Mouse (Mus musculus) embryonic facial prominence, embryonic 12.5 days (tissue): Measurements from ENCODE around the gene Chst15. TPM values are rescaled to one million over a fixed set of nuclear protein-coding genes. Genes with fewer than 3 reads are reported as not detected.

Experiments
- ATAC-seq: fragments of 200-750 bp; cut with Nextera tagmentation; 2 replicates; pipeline ENCODE4 v1.8.0; 2017; ENCODE audit not compliant: insufficient number of reproducible peaks, insufficient read depth, low FRiP score, low TSS enrichment
- H3K27ac ChIP-seq: fragments of 300-500 bp; sonication (generic); 2 replicates; pipeline ENCODE4 v1.5.1; 2016; ENCODE audit warnings: mild to moderate bottlenecking
- H3K27me3 ChIP-seq: fragments of 300-500 bp; sonication (generic); 2 replicates; pipeline ENCODE4 v1.6.1; 2016; ENCODE audit warnings: mild to moderate bottlenecking, moderate library complexity
- H3K36me3 ChIP-seq: fragments of 300-500 bp; sonication (generic); 2 replicates; pipeline ENCODE4 v1.6.1; 2016; ENCODE audit warnings: mild to moderate bottlenecking
- H3K4me1 ChIP-seq: fragments of 300-500 bp; sonication (generic); 2 replicates; pipeline ENCODE4 v1.6.1; 2016
- H3K4me2 ChIP-seq: fragments of 300-500 bp; sonication (generic); replicated peaks from 2 replicates; pipeline ENCODE4 v1.6.1; 2016; ENCODE audit warnings: mild to moderate bottlenecking, moderate library complexity
- H3K4me3 ChIP-seq: fragments of 300-500 bp; sonication (generic); 2 replicates; pipeline ENCODE4 v1.5.1; 2016; ENCODE audit warnings: mild to moderate bottlenecking
- H3K9ac ChIP-seq: fragments of 300-500 bp; sonication (generic); 2 replicates; pipeline ENCODE4 v1.6.1; 2016; ENCODE audit warnings: mild to moderate bottlenecking, moderate library complexity
- H3K9me3 ChIP-seq: fragments of 300-500 bp; sonication (generic); 2 replicates; pipeline ENCODE4 v1.6.1; 2016; ENCODE audit warnings: mild to moderate bottlenecking, moderate library complexity
- WGBS: fragments of 180-500 bp; shearing (Covaris S2); methylation state at CpG from one replicate; pipeline ENCODE4 v1.1.7; 2016; 5-methylcytosine and 5-hydroxymethylcytosine counted together
- polyA plus RNA-seq: library from polyadenylated mRNA; unstranded; fragments of >200 nt; fragmentation: Nextera tagmentation; extraction: Ambion mirVana; gene quantifications from 2 replicates; pipeline ENCODE4 v1.2.1, GENCODE M21; 2016

The Chst15 gene
- polyA plus RNA-seq, 1 experiment from 2014 or later: 24.6 TPM

DNA sequence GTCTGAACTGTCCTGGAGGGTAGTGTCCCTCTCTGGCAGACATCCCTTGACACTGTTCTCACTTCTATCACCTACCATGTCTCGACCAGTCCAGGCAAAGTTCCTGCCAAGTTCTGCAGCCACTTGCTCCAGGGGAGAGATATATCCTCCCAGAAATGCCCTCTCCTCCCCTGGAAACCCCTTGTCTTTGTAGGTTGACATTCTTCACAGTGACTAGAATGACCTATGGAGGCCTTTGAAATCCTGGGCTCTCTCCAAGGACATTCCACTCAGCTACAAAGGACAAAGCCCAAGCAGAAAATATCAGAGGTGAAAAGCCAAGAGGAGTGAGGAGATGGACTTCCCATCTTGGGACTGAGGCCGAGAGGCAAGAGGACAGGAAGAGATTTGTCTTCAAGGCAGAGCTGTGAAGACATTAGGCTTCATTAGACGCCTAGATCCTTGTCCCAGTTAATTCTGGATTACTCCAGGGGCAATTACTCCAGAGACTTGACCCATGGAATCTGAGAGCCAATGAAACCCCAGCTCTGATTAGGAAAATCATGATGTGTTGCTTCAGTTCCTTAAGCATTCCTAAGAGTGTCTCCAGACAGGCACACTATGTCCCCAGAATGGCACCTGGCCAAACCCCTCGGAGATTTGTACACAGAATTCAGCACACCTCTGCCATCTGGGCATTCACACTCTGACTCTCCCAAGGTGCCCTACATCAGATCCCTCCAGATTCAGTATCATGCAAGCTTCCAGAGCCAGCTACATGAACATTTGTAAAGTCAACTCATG is 20.2 kb downstream of the Chst15 start:
- no peak overlapping the region for H3K9ac ChIP-seq

DNA sequence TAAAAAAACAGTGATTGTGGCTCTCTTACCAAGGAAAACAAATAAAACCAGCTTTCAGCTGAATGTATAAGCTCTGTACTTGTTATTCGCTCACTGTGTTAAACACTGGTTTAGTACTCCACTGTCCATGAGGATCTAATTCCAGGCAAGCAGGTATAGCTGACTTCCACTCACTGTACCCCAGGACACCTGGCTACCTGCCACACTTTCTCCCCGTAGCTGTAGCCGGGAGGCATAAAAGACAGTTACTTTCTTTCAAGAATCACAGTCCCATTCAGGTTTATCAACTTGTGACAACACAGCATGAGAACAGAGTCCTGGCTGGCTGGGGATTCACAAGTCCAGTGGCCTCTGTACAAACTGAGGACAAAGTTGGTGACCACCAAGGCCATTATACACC is 20.9 kb downstream of the Chst15 start:
- H3K4me3 ChIP-seq: no peak overlapping the region
- H3K4me2 ChIP-seq: no peak overlapping the region
- no peaks in the 10 kb centered on the region for H3K9me3 ChIP-seq
- no peaks in the 10 kb centered on the region for H3K27me3 ChIP-seq
- H3K36me3 ChIP-seq: no peaks in the 10 kb centered on the region
- no peak for ATAC-seq
- H3K4me1 ChIP-seq: peaks cover 15% of the 10 kb centered on the region
- no peak overlapping the region for H3K9ac ChIP-seq
- no peak overlapping the region for H3K27ac ChIP-seq
- 77% methylated on average over 3 of the region's 3 CpGs for WGBS

More for the DNA sequence above, 20.2 kb downstream of the Chst15 start:
- 70% methylated on average over 4 of the region's 4 CpGs for WGBS
- Histone ChIP-seq H3K4me1 (peaks cover 15% of the 10 kb centered on the region), H3K4me3 (no peak overlapping the region), H3K27ac (no peak overlapping the region), H3K27me3 (no peaks in the 10 kb centered on the region), H3K36me3 (no peaks in the 10 kb centered on the region), H3K9me3 (no peaks in the 10 kb centered on the region), H3K4me2 (no peak overlapping the region)
- ATAC-seq: no peak

DNA sequence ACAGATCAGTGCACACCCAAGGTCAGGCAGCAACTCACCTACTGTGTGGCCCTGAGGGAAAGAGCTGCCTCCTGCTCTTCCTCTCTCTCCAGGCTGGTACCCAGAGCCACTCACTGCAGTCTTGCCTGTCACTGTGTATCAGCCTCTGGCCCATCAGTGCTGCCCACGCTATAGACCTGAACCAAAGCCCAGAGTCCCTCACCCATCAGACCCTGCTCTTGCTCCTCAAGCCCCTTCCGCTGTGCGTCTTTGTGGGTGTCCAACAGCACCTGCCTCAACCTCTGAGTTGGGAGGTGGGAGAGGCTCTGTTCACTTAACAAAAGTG is 29.7 kb downstream of the Chst15 start:
- 74% methylated on average over 3 of the region's 3 CpGs for WGBS
- H3K27me3 ChIP-seq: no peaks in the 10 kb centered on the region
- H3K4me3 ChIP-seq: no peak overlapping the region
- peak; percentile 52; the same call in 1 of the 2 replicates for ATAC-seq
- no peaks in the 10 kb centered on the region for H3K36me3 ChIP-seq
- no peaks in the 10 kb centered on the region for H3K9me3 ChIP-seq
- H3K9ac ChIP-seq: no peak overlapping the region
- no peak overlapping the region for H3K4me2 ChIP-seq
- no peak overlapping the region for H3K27ac ChIP-seq
- H3K4me1 ChIP-seq: peaks cover 30% of the 10 kb centered on the region

DNA sequence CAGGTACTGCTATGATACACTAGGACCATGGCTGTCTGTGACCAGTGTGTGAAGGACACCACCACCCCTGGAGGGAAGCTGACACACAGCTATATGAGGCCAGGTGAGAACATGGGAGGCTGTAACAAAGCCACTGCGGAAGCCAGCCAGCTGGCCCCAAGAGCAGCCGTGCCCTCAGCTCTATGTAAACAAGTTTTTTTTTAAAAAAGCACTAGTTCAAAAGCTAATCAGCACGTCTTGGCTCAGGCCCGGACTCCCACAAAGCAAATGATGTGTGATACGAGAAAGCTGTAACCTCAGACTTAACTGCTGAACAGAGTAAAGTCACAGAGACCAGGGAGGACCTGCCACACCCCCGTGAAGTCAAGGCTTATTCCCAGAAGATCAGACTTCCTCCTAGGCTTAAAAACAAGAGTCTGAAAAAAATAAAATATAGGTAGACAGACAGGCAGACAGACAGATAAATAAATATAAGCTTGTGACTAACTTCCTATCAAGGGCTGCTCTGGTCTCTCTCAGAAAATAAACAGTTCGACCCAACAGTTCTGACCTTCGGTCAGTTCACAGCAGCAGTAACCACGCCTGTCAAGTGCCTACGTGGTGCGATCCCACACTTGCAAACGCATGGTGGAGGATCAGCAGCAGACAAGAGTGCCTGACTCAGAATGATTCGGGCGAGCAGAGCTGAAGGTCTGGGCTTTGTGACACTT is 30.2 kb downstream of the Chst15 start:
- Histone ChIP-seq H3K27ac (no peak overlapping the region), H3K36me3 (no peaks in the 10 kb centered on the region), H3K27me3 (no peaks in the 10 kb centered on the region), H3K4me3 (no peak overlapping the region), H3K4me1 (peaks cover 30% of the 10 kb centered on the region), H3K4me2 (no peak overlapping the region), H3K9me3 (no peaks in the 10 kb centered on the region), H3K9ac (no peak overlapping the region)
- ATAC-seq: no peak
- WGBS: 39% methylated on average over 14 of the region's 14 CpGs

DNA sequence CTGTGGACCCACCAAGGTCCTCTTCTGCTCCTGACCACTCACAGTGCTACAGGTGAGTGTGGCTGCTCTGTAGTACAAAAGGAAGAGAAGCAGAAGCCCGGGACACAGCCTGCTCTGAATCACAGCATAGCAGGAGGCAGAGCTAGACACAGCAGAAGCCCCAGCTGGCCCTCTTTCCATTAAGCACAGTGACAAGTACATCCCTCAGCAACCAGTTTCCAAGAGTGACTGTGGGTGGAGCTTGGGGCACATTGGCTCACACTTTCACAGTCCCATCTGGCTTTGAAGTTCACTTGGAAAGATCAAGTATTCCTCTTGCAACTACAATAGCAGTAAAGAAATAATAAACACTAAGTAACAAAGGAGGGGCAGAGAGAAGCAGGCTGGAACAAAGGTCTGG is 32.2 kb downstream of the Chst15 start:
- no peak for ATAC-seq
- no peak overlapping the region for H3K27ac ChIP-seq
- H3K4me1 ChIP-seq: peaks cover 30% of the 10 kb centered on the region
- H3K36me3 ChIP-seq: no peaks in the 10 kb centered on the region
- 22% methylated on average over 1 of the region's 1 CpGs for WGBS
- H3K4me3 ChIP-seq: no peak overlapping the region
- H3K9me3 ChIP-seq: no peaks in the 10 kb centered on the region
- no peak overlapping the region for H3K9ac ChIP-seq
- no peaks in the 10 kb centered on the region for H3K27me3 ChIP-seq
- H3K4me2 ChIP-seq: no peak overlapping the region

DNA sequence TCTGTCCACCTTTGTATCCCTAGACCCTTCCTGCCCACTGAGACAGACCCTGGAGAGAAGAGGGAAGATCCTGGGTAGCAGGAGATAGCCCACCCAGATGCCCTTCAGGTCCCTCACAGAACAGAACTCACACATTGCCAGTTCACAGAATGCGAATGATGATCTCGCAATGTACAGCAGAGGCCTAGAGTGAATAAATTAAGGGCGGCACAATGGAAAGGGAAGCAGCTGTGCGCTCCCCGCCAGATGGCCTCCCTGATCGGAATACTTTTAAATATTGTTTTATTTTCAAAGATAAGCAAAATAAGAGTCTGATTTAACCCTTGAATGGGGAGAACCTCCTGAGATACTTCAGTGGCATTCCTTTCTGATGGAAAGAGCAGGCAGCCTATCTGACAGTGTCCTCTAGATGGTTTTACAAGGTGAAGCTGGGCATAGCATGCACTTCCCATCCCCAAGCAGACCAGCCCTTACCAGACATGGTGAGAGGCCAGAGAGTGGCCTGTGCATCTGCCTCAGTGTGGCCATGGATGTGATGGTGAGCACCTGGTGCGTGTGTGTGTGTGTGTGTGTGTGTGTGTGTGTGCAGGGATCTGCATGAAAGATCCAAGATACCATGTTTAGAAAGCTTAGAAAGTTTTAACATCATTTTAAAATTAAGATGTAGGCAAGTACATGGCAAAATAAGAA is 32.8 kb downstream of the Chst15 start:
- H3K4me1 ChIP-seq: peaks cover 30% of the 10 kb centered on the region
- H3K4me3 ChIP-seq: no peak overlapping the region
- no peak overlapping the region for H3K4me2 ChIP-seq
- H3K27ac ChIP-seq: no peak overlapping the region
- 63% methylated on average over 7 of the region's 7 CpGs for WGBS
- no peak for ATAC-seq
- H3K36me3 ChIP-seq: no peaks in the 10 kb centered on the region
- no peak overlapping the region for H3K9ac ChIP-seq
- H3K9me3 ChIP-seq: no peaks in the 10 kb centered on the region
- no peaks in the 10 kb centered on the region for H3K27me3 ChIP-seq

DNA sequence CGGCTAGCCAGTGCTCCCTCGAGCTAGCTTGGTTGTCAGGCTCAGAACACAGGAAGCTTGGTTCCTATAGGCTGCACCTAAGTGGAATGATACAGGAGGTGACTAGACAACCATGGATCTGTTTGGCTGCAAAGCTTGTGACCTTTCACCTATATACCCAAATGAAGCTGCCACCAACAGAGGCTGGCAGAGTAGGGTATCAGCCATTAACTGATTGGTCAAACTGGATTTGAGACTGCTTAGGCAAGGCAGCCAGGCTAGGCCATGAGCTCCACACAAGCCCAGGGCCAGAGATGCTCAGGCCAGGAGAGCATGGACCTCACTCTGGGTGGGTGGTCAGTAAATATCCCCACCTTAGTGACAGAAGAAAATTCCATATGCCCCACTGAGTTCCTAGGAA is 34.5 kb downstream of the Chst15 start:
- H3K36me3 ChIP-seq: no peaks in the 10 kb centered on the region
- no peak overlapping the region for H3K27ac ChIP-seq
- H3K4me3 ChIP-seq: no peak overlapping the region
- H3K9me3 ChIP-seq: no peaks in the 10 kb centered on the region
- H3K9ac ChIP-seq: no peak overlapping the region
- H3K27me3 ChIP-seq: no peaks in the 10 kb centered on the region
- ATAC-seq: no peak
- H3K4me1 ChIP-seq: peaks cover 20% of the 10 kb centered on the region
- no peak overlapping the region for H3K4me2 ChIP-seq
- 85% methylated on average over 2 of the region's 2 CpGs for WGBS

- WGBS: 85% methylated on average over 3 of the region's 3 CpGs
- ATAC-seq: no peak
- peaks cover 17% of the 10 kb centered on the region for H3K4me1 ChIP-seq
These were observed 34.9 kb downstream of the Chst15 start for GRCm38 (mm10) chr7:132282161-132282560.

GRCm38 (mm10) chr7:132281753-132282152 is 35.3 kb downstream of the Chst15 start:
- 82% methylated on average over 4 of the region's 4 CpGs for WGBS
- H3K4me3 ChIP-seq: no peak overlapping the region

More at GRCm38 (mm10) chr7:132282161-132282560, 34.9 kb downstream of the Chst15 start:
- H3K9me3 ChIP-seq: no peaks in the 10 kb centered on the region
- no peak overlapping the region for H3K4me2 ChIP-seq
- no peak overlapping the region for H3K9ac ChIP-seq
- no peaks in the 10 kb centered on the region for H3K27me3 ChIP-seq
- no peak overlapping the region for H3K4me3 ChIP-seq
- no peak overlapping the region for H3K27ac ChIP-seq
- H3K36me3 ChIP-seq: no peaks in the 10 kb centered on the region

DNA sequence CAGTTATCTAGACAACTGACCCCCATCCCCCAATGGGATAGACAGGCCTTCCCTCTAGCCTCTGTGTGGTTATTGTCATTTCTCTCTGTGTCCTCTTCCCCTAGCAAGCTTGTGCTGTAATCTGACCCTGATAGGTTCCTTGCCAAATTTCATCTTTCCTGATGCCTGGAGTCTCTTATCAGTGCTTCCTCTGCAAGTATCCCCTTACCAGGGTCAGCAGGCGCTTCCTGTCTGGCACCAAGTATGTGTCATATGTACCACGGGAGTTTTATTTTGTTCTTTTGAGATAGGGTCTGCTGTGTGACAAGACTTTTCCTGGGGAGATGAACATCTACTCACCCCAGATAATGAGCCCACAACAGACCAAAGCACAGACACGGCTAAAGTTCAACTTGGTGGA is 38.4 kb downstream of the Chst15 start:
- Histone ChIP-seq H3K9me3 (no peaks in the 10 kb centered on the region), H3K9ac (no peak overlapping the region), H3K4me3 (no peak overlapping the region), H3K4me1 (0 out of 2 replicates have a peak, but pooled peaks cover 5% of the 10 kb centered on the region), H3K27ac (no peak overlapping the region), H3K4me2 (no peak overlapping the region), H3K27me3 (no peaks in the 10 kb centered on the region), H3K36me3 (no peaks in the 10 kb centered on the region)
- 63% methylated on average over 3 of the region's 3 CpGs for WGBS
- no peak for ATAC-seq

More at GRCm38 (mm10) chr7:132281753-132282152, 35.3 kb downstream of the Chst15 start:
- no peaks in the 10 kb centered on the region for H3K27me3 ChIP-seq
- H3K9me3 ChIP-seq: no peaks in the 10 kb centered on the region
- no peak overlapping the region for H3K9ac ChIP-seq
- no peaks in the 10 kb centered on the region for H3K36me3 ChIP-seq
- H3K4me1 ChIP-seq: peaks cover 13% of the 10 kb centered on the region
- no peak overlapping the region for H3K27ac ChIP-seq
- no peak for ATAC-seq
- no peak overlapping the region for H3K4me2 ChIP-seq

GRCm38 (mm10) chr7:132276287-132276686 is 40.7 kb downstream of the Chst15 start:
- ATAC-seq: peak; percentile 35; the same call in 1 of the 2 replicates
- no peaks in the 10 kb centered on the region for H3K27me3 ChIP-seq
- H3K4me3 ChIP-seq: no peak overlapping the region
- WGBS: 74% methylated on average over 5 of the region's 5 CpGs
- no peaks in the 10 kb centered on the region for H3K36me3 ChIP-seq
- H3K27ac ChIP-seq: no peak overlapping the region
- H3K4me1 ChIP-seq: 0 out of 2 replicates have a peak, but pooled peaks cover 5% of the 10 kb centered on the region
- H3K9me3 ChIP-seq: no peaks in the 10 kb centered on the region
- no peak overlapping the region for H3K4me2 ChIP-seq
- H3K9ac ChIP-seq: no peak overlapping the region
